Mouse (Mus musculus): ENCODE results near the gene Rgs7bp. TPM values are rescaled to one million over a fixed set of nuclear protein-coding genes. Genes with fewer than 3 reads are reported as not detected.

Rgs7bp gene
- polyA plus RNA-seq, 1 experiment from 2014 or later, result 0.65 TPM

- 37% methylated on average over 6 of the region's 6 CpGs for whole genome bisulfite sequencing
Measured at GRCm38 (mm10) chr13:105051432-105051831, 3.3 kb downstream of the Rgs7bp start.

DNA sequence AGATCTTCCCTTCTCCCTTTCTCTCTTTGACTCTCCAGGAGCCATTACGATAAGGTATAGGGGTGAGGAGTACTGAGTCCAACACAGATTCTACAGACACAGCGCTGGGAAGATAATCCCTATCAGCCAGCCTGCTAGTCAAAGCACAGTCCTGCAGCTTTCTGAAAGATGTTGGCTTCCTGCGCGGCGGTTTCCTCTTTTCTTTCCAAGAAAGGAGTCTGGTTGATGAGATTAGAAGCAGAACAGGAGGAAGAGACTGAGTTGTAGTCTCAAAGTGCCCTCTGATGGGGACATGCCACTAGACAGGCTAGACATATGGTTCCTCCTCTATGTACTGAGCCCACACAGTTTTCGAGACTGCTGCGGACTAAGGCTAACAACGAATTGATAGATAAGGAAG lies 6.1 kb downstream of the Rgs7bp start:
- Histone ChIP-seq H3K9ac (replicated peaks) (no peak overlapping the region), H3K4me3 (replicated peaks) (no peak overlapping the region), H3K9me3 (no peaks in the 10 kb centered on the region), H3K4me2 (no peak overlapping the region), H3K4me1 (replicated peaks) (peaks cover 5% of the 10 kb centered on the region; the same call in 1 of the 2 replicates), H3K27me3 (peaks cover 15% of the 10 kb centered on the region), H3K27ac (no peak overlapping the region), H3K36me3 (no peaks in the 10 kb centered on the region)
- 82% methylated on average over 8 of the region's 8 CpGs for WGBS
- no peak for ATAC-seq (ENCODE audit: insufficient number of reproducible peaks, insufficient read depth, low FRiP score, low TSS enrichment, low read depth)

More at GRCm38 (mm10) chr13:105051432-105051831, 3.3 kb downstream of the Rgs7bp start:
- Histone ChIP-seq H3K4me2 (no peak overlapping the region), H3K4me1 (replicated peaks) (peaks cover 12% of the 10 kb centered on the region), H3K9me3 (no peaks in the 10 kb centered on the region), H3K9ac (replicated peaks) (no peak overlapping the region), H3K27ac (no peak overlapping the region), H3K4me3 (replicated peaks) (no peak overlapping the region), H3K27me3 (peaks cover 42% of the 10 kb centered on the region), H3K36me3 (no peaks in the 10 kb centered on the region)
- no peak for ATAC-seq (ENCODE audit: insufficient number of reproducible peaks, insufficient read depth, low FRiP score, low TSS enrichment, low read depth)

GRCm38 (mm10) chr13:105047377-105047776 lies 7.4 kb downstream of the Rgs7bp start:
- Histone ChIP-seq H3K9me3 (no peaks in the 10 kb centered on the region), H3K27me3 (peaks cover 3% of the 10 kb centered on the region), H3K27ac (no peak overlapping the region), H3K4me3 (replicated peaks) (no peak overlapping the region), H3K9ac (replicated peaks) (no peak overlapping the region), H3K36me3 (no peaks in the 10 kb centered on the region), H3K4me2 (no peak overlapping the region), H3K4me1 (replicated peaks) (no peaks in the 10 kb centered on the region; the same call in 1 of the 2 replicates)
- 75% methylated on average over 9 of the region's 9 CpGs for WGBS
- ATAC-seq (ENCODE audit: insufficient number of reproducible peaks, insufficient read depth, low FRiP score, low TSS enrichment, low read depth), result no peak

- no peak overlapping the region for H3K4me2 ChIP-seq
- no peak overlapping the region for H3K27ac ChIP-seq
- ATAC-seq (ENCODE audit: insufficient number of reproducible peaks, insufficient read depth, low FRiP score, low TSS enrichment, low read depth), result no peak
- no peaks in the 10 kb centered on the region for H3K36me3 ChIP-seq
- H3K4me1 ChIP-seq (replicated peaks), result no peaks in the 10 kb centered on the region; the same call in 1 of the 2 replicates
- H3K9ac ChIP-seq (replicated peaks), result no peak overlapping the region
- 46% methylated on average over 3 of the region's 3 CpGs for WGBS
- no peak overlapping the region for H3K4me3 ChIP-seq (replicated peaks)
- H3K9me3 ChIP-seq, result no peaks in the 10 kb centered on the region
- H3K27me3 ChIP-seq, result no peaks in the 10 kb centered on the region
Measured at GRCm38 (mm10) chr13:105043882-105044281, 10.8 kb downstream of the Rgs7bp start.

DNA sequence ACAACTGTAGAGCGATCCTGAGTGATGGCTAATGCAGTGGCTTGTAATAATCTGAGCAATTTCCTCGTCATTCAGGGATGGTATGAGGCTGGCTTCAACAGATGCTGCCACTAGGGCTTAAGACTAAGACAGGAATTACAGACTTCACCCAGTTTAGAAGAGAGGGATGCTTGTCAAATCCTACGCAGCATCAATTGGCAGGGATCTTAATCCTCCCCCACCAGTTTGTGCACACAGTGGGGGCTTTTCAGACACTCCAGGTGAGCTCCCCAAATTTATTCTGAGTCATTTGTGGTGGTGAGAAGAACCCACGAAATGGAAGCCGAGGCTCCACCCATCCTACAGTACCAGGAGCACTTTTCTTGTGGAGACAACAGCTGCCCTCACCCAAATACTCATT lies 16.4 kb downstream of the Rgs7bp start:
- Histone ChIP-seq H3K9ac (replicated peaks) (no peak overlapping the region), H3K4me3 (replicated peaks) (no peak overlapping the region), H3K36me3 (no peaks in the 10 kb centered on the region), H3K27ac (no peak overlapping the region), H3K4me1 (replicated peaks) (no peaks in the 10 kb centered on the region), H3K4me2 (no peak overlapping the region), H3K9me3 (no peaks in the 10 kb centered on the region), H3K27me3 (no peaks in the 10 kb centered on the region)
- no peak for ATAC-seq (ENCODE audit: insufficient number of reproducible peaks, insufficient read depth, low FRiP score, low TSS enrichment, low read depth)
- 72% methylated on average over 5 of the region's 5 CpGs for WGBS

GRCm38 (mm10) chr13:105037816-105038215 lies 16.9 kb downstream of the Rgs7bp start:
- Histone ChIP-seq H3K27me3 (no peaks in the 10 kb centered on the region), H3K4me1 (replicated peaks) (no peaks in the 10 kb centered on the region), H3K27ac (no peak overlapping the region), H3K9ac (replicated peaks) (no peak overlapping the region), H3K36me3 (no peaks in the 10 kb centered on the region), H3K9me3 (no peaks in the 10 kb centered on the region), H3K4me2 (no peak overlapping the region), H3K4me3 (replicated peaks) (no peak overlapping the region)
- WGBS, result 89% methylated on average over 12 of the region's 12 CpGs
- no peak for ATAC-seq (ENCODE audit: insufficient number of reproducible peaks, insufficient read depth, low FRiP score, low TSS enrichment, low read depth)

- Histone ChIP-seq H3K36me3 (no peaks in the 10 kb centered on the region), H3K4me2 (no peak overlapping the region), H3K9me3 (no peaks in the 10 kb centered on the region), H3K9ac (replicated peaks) (no peak overlapping the region), H3K27ac (no peak overlapping the region), H3K27me3 (no peaks in the 10 kb centered on the region), H3K4me1 (replicated peaks) (no peaks in the 10 kb centered on the region), H3K4me3 (replicated peaks) (no peak overlapping the region)
- ATAC-seq (ENCODE audit: insufficient number of reproducible peaks, insufficient read depth, low FRiP score, low TSS enrichment, low read depth), result no peak
Measured at GRCm38 (mm10) chr13:105031882-105032281, 22.8 kb downstream of the Rgs7bp start.

- WGBS, result 83% methylated on average over 3 of the region's 3 CpGs
- no peak overlapping the region for H3K27ac ChIP-seq
Measured at GRCm38 (mm10) chr13:105028276-105028675, 26.5 kb downstream of the Rgs7bp start.

GRCm38 (mm10) chr13:105016577-105016976 lies 38.2 kb downstream of the Rgs7bp start:
- 85% methylated on average over 9 of the region's 9 CpGs for WGBS
- Histone ChIP-seq H3K4me3 (replicated peaks) (no peak overlapping the region), H3K36me3 (no peaks in the 10 kb centered on the region), H3K4me1 (replicated peaks) (no peaks in the 10 kb centered on the region), H3K9me3 (no peaks in the 10 kb centered on the region), H3K27ac (no peak overlapping the region), H3K4me2 (no peak overlapping the region), H3K27me3 (no peaks in the 10 kb centered on the region), H3K9ac (replicated peaks) (no peak overlapping the region)
- ATAC-seq (ENCODE audit: insufficient number of reproducible peaks, insufficient read depth, low FRiP score, low TSS enrichment, low read depth), result no peak

More at GRCm38 (mm10) chr13:105028276-105028675, 26.5 kb downstream of the Rgs7bp start:
- Histone ChIP-seq H3K4me3 (replicated peaks) (no peak overlapping the region), H3K4me2 (no peak overlapping the region), H3K4me1 (replicated peaks) (no peaks in the 10 kb centered on the region), H3K9ac (replicated peaks) (no peak overlapping the region), H3K9me3 (no peaks in the 10 kb centered on the region), H3K27me3 (no peaks in the 10 kb centered on the region), H3K36me3 (no peaks in the 10 kb centered on the region)
- ATAC-seq (ENCODE audit: insufficient number of reproducible peaks, insufficient read depth, low FRiP score, low TSS enrichment, low read depth), result no peak

DNA sequence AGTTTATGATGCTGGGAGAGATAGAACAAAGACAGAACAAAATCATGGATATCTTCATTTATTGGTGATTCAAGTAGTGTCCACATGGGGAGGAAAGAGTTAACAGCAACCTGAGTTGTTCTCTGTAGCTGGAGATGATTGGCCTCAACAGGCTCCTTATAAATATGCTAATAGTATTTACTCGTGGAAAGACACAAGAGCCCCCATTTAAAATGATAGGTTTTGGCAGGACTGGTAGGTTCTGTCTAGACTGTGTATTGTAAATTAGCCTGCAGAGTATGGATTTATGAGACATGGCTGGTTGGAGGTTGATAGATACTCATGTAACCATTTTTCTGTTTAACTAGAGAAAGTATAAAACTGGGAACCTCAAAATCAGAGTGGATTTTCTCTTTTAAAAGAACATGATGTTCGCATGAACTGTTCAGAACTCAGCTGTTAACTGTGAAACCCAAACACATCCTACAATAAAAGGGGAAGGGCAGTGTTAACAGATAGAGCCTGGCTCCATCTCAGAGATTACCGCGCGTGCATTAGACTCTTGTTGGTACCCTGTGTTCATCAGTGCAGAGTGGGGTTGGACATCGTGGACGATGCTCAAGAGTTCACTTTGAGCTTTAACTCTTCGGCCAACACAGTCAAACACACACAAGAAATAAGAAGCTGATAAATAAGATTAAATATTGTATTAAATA lies 38.9 kb downstream of the Rgs7bp start:
- no peaks in the 10 kb centered on the region for H3K9me3 ChIP-seq
- H3K4me1 ChIP-seq (replicated peaks), result no peaks in the 10 kb centered on the region
- ATAC-seq (ENCODE audit: insufficient number of reproducible peaks, insufficient read depth, low FRiP score, low TSS enrichment, low read depth), result no peak
- no peak overlapping the region for H3K9ac ChIP-seq (replicated peaks)
- H3K27me3 ChIP-seq, result no peaks in the 10 kb centered on the region
- H3K4me3 ChIP-seq (replicated peaks), result no peak overlapping the region
- H3K36me3 ChIP-seq, result no peaks in the 10 kb centered on the region
- 71% methylated on average over 8 of the region's 8 CpGs for WGBS
- H3K4me2 ChIP-seq, result no peak overlapping the region
- H3K27ac ChIP-seq, result no peak overlapping the region

- Histone ChIP-seq H3K9me3 (no peaks in the 10 kb centered on the region), H3K4me3 (replicated peaks) (no peak overlapping the region), H3K4me1 (replicated peaks) (no peaks in the 10 kb centered on the region), H3K27me3 (no peaks in the 10 kb centered on the region), H3K4me2 (no peak overlapping the region), H3K9ac (replicated peaks) (no peak overlapping the region), H3K36me3 (no peaks in the 10 kb centered on the region), H3K27ac (no peak overlapping the region)
- ATAC-seq (ENCODE audit: insufficient number of reproducible peaks, insufficient read depth, low FRiP score, low TSS enrichment, low read depth), result no peak
- WGBS, result 96% methylated on average over 5 of the region's 5 CpGs
Measured at GRCm38 (mm10) chr13:105011300-105011699, 43.4 kb downstream of the Rgs7bp start.

DNA sequence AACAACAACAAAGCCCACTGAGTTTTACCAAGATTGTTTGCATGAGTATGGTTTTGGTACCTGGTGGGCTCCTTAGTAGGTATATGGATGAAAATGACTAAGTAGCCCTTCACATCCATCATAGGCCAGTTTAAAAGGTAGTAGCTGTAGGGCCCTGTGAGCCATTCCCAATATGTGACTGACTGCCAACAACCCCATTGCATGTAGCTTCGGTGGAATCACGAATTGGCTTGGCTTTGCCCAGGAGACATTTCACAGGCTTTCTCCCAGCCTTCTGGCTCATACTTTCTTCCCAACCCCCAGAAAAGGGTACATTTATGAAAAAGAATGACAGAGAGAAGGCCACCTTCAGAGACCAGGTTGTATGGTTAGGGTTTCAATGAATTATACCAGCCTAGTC lies 45.8 kb downstream of the Rgs7bp start:
- Histone ChIP-seq H3K4me2 (no peak overlapping the region), H3K9ac (replicated peaks) (no peak overlapping the region), H3K27ac (no peak overlapping the region), H3K4me1 (replicated peaks) (no peaks in the 10 kb centered on the region), H3K9me3 (no peaks in the 10 kb centered on the region), H3K4me3 (replicated peaks) (no peak overlapping the region), H3K27me3 (no peaks in the 10 kb centered on the region), H3K36me3 (no peaks in the 10 kb centered on the region)
- 84% methylated on average over 2 of the region's 2 CpGs for WGBS
- ATAC-seq (ENCODE audit: insufficient number of reproducible peaks, insufficient read depth, low FRiP score, low TSS enrichment, low read depth), result no peak

All from limb, embryonic 12.5 days (tissue).